Mouse (Mus musculus): Measurements from ENCODE around the gene Rab12. TPM values are rescaled to one million over a fixed set of nuclear protein-coding genes. Genes with fewer than 3 reads are reported as not detected.

Rab12 gene
- total and polyA plus RNA-seq, 2 experiments from 2014 or later: 69.3 to 88.6 TPM

GRCm38 (mm10) chr17:66483651-66484454, 35.7 kb downstream of the Rab12 start:
- Histone ChIP-seq H3K4me1 (ENCODE audit: insufficient read depth, low read length) (peaks cover 5% of the 10 kb centered on the region; the same call in 1 of the 2 replicates), H3K36me3 (ENCODE audit: insufficient read depth, low read length) (no peaks in the 10 kb centered on the region), H3K9ac (replicated peaks; ENCODE audit: low read length) (no peak overlapping the region), H3K27ac (no peak overlapping the region), H3K4me3 (ENCODE audit: low read length) (no peak overlapping the region), H3K27me3 (ENCODE audit: insufficient read depth, low read length) (no peaks in the 10 kb centered on the region; the same call in 1 of the 2 replicates), H3K4me2 (ENCODE audit: low read depth, low read length) (no peak overlapping the region), H3K9me3 (ENCODE audit: low read length) (no peaks in the 10 kb centered on the region)
- TF ChIP-seq CTCF (IDR thresholded peaks at IDR 0.05; ENCODE audit: low read depth): no peak
- 79% methylated on average over 9 of the region's 9 CpGs for WGBS
- ATAC-seq: no peak
- DNase-seq (ENCODE audit: low spot score): no peak

- no peak overlapping the region for H3K4me2 ChIP-seq (ENCODE audit: low read depth, low read length)
- ATAC-seq (no peak), DNase-seq (ENCODE audit: low spot score) (no peak)
- no peak overlapping the region for H3K27ac ChIP-seq
- H3K4me1 ChIP-seq (ENCODE audit: insufficient read depth, low read length): peaks cover 5% of the 10 kb centered on the region; the same call in 1 of the 2 replicates
- no peak overlapping the region for H3K9ac ChIP-seq (replicated peaks; ENCODE audit: low read length)
- TF ChIP-seq CTCF (IDR thresholded peaks at IDR 0.05; ENCODE audit: low read depth): no peak
- H3K4me3 ChIP-seq (ENCODE audit: low read length): no peak overlapping the region
- no peaks in the 10 kb centered on the region for H3K36me3 ChIP-seq (ENCODE audit: insufficient read depth, low read length)
- no peaks in the 10 kb centered on the region; the same call in 1 of the 2 replicates for H3K27me3 ChIP-seq (ENCODE audit: insufficient read depth, low read length)
- 74% methylated on average over 5 of the region's 5 CpGs for WGBS
- H3K9me3 ChIP-seq (ENCODE audit: low read length): no peaks in the 10 kb centered on the region
Observed at GRCm38 (mm10) chr17:66481295-66481694, 38.2 kb downstream of the Rab12 start.

DNA sequence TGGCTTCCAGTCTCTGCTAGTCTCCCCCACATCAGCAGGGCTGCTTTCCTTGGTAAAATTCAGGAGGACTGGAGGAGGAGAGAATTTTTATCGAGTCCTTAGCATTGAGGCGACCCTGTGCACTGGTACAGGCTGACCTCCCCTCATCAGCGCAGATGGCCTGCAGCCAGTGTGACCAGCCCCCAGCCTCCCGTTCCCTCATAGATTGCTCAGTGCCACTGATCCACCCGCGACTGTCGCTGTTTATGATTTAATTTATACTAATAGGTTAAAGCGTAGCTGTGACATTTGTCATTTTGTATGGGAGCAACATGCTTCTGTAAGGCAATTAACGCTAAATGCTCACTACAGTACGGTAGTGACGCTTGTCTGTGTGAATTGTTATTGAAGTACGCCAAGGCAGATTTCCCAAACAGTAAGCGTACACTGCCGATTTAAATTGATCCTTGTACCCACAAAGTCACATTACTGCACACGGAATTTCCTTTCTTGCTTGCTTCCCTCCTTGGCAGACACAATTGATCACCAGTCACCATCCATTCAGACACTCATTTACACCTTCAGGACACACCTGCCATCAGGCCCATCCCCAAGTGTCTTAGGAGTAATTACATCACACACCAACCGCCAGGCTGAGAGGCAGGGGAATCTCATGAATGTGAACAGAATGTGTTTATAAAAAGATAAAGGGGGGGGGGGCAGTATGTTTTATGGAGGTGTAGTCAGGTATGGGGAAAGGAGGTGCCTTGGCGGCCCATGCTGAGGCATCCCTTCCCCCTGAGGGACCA, 38.8 kb downstream of the Rab12 start:
- no peaks in the 10 kb centered on the region; the same call in 1 of the 2 replicates for H3K27me3 ChIP-seq (ENCODE audit: insufficient read depth, low read length)
- H3K9me3 ChIP-seq (ENCODE audit: low read length): no peaks in the 10 kb centered on the region
- 24% methylated on average over 17 of the region's 17 CpGs for WGBS
- no peaks in the 10 kb centered on the region for H3K36me3 ChIP-seq (ENCODE audit: insufficient read depth, low read length)
- DNase-seq (ENCODE audit: low spot score) (peak; percentile 18), ATAC-seq (peak; percentile 44; the same call in 1 of the 2 replicates)
- H3K4me1 ChIP-seq (ENCODE audit: insufficient read depth, low read length): peaks cover 5% of the 10 kb centered on the region; the same call in 1 of the 2 replicates
- 0 out of 2 replicates have a peak overlapping the region, but pooled peaks have one; percentile 49 for H3K4me2 ChIP-seq (ENCODE audit: low read depth, low read length)
- TF ChIP-seq CTCF (IDR thresholded peaks at IDR 0.05; ENCODE audit: low read depth): no peak
- no peak overlapping the region for H3K27ac ChIP-seq
- no peak overlapping the region for H3K4me3 ChIP-seq (ENCODE audit: low read length)
- H3K9ac ChIP-seq (replicated peaks; ENCODE audit: low read length): no peak overlapping the region

- DNase-seq (ENCODE audit: low spot score) (peak; percentile 34), ATAC-seq (peak; percentile 19; the same call in 1 of the 2 replicates)
- H3K4me2 ChIP-seq (ENCODE audit: low read depth, low read length): peak overlapping the region; percentile 49
- peaks cover 5% of the 10 kb centered on the region; the same call in 1 of the 2 replicates for H3K4me1 ChIP-seq (ENCODE audit: insufficient read depth, low read length)
- no peak overlapping the region for H3K27ac ChIP-seq
- no peak overlapping the region for H3K9ac ChIP-seq (replicated peaks; ENCODE audit: low read length)
- TF ChIP-seq CTCF (IDR thresholded peaks at IDR 0.05; ENCODE audit: low read depth): no peak
- no peaks in the 10 kb centered on the region; the same call in 1 of the 2 replicates for H3K27me3 ChIP-seq (ENCODE audit: insufficient read depth, low read length)
- H3K4me3 ChIP-seq (ENCODE audit: low read length): no peak overlapping the region
- 7% methylated on average over 21 of the region's 21 CpGs for WGBS
- no peaks in the 10 kb centered on the region for H3K36me3 ChIP-seq (ENCODE audit: insufficient read depth, low read length)
- no peaks in the 10 kb centered on the region for H3K9me3 ChIP-seq (ENCODE audit: low read length)
Observed at GRCm38 (mm10) chr17:66479813-66480490, 39.6 kb downstream of the Rab12 start.

DNA sequence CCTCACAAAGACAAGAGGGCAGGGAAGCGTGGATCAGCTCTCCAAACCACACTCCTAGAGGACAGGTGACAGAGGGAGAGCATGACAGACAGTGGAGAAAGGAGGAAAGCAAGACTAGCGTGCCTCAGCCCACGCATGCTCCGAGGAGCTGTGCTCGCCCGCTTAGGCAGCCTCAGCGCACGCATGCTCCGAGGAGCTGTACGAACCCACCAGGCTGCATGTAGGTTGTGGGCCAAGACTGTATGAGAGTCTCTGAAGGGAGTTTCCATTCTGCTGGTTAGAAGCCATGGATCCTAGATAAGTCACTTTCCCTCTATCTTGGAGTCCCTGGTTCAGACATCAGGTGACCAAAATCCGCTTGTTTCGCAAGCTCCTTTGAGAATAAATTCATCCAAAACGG, 40.2 kb downstream of the Rab12 start:
- ATAC-seq: peak; percentile 83
- TF ChIP-seq CTCF (IDR thresholded peaks at IDR 0.05; ENCODE audit: low read depth): no peak
- WGBS: 11% methylated on average over 13 of the region's 13 CpGs
- Histone ChIP-seq H3K4me1 (ENCODE audit: insufficient read depth, low read length) (peaks cover 5% of the 10 kb centered on the region; the same call in 1 of the 2 replicates), H3K4me2 (ENCODE audit: low read depth, low read length) (peak overlapping the region; percentile 49), H3K4me3 (ENCODE audit: low read length) (no peak overlapping the region), H3K27ac (peak overlapping the region; percentile 34), H3K9ac (replicated peaks; ENCODE audit: low read length) (no peak overlapping the region), H3K27me3 (ENCODE audit: insufficient read depth, low read length) (no peaks in the 10 kb centered on the region), H3K36me3 (ENCODE audit: insufficient read depth, low read length) (no peaks in the 10 kb centered on the region), H3K9me3 (ENCODE audit: low read length) (no peaks in the 10 kb centered on the region)
- DNase-seq (ENCODE audit: low spot score): peak; percentile 81

DNA sequence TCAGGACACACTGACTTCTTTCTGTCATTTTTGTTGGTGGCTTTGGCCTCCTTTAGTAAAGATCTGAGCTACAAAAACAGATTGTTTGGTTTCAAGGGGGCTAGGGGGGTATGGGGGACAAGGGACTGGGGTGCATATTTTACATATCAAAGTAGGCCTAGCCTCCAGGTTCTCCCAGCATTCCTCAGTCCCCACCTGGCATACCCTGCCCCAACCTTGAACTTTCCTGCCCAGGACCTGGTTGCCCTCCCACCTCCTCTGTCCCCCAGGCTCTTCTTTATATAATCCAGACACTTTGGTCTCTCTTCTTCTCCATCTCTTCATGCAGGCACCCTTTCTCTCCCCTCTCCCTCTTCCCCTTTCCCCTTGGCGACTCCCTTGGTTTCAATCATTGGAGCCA, 46.3 kb downstream of the Rab12 start:
- no peaks in the 10 kb centered on the region for H3K36me3 ChIP-seq (ENCODE audit: insufficient read depth, low read length)

More for the DNA sequence above, 46.3 kb downstream of the Rab12 start:
- Histone ChIP-seq H3K4me3 (ENCODE audit: low read length) (no peak overlapping the region), H3K27ac (no peak overlapping the region), H3K9ac (replicated peaks; ENCODE audit: low read length) (no peak overlapping the region), H3K4me2 (ENCODE audit: low read depth, low read length) (no peak overlapping the region), H3K27me3 (ENCODE audit: insufficient read depth, low read length) (no peaks in the 10 kb centered on the region), H3K9me3 (ENCODE audit: low read length) (no peaks in the 10 kb centered on the region), H3K4me1 (ENCODE audit: insufficient read depth, low read length) (no peaks in the 10 kb centered on the region)
- WGBS: 92% methylated on average over 1 of the region's 1 CpGs
- TF ChIP-seq CTCF (IDR thresholded peaks at IDR 0.05; ENCODE audit: low read depth): no peak
- ATAC-seq (no peak), DNase-seq (ENCODE audit: low spot score) (no peak)
